Mouse (Mus musculus) embryonic fibroblast, embryonic 13.5 days (primary cell): Measurements from ENCODE around the gene Blvrb. TPM values are rescaled to one million over a fixed set of nuclear protein-coding genes. Genes with fewer than 3 reads are reported as not detected.

ENCODE experiments used
- H3K27ac ChIP-seq: 2 replicates; pipeline ENCODE4 v1.5.1; 2012; ENCODE audit warnings: low read length, control low read depth, inconsistent platforms; ENCODE audit not compliant: insufficient read depth
- H3K4me1 ChIP-seq: 2 replicates; pipeline ENCODE4 v1.6.1; 2011; ENCODE audit warnings: low read length; ENCODE audit not compliant: control insufficient read depth, insufficient read depth
- H3K4me3 ChIP-seq: 2 replicates; pipeline ENCODE4 v1.5.1; 2011; ENCODE audit warnings: mild to moderate bottlenecking, control low read depth, low read length; ENCODE audit not compliant: insufficient read depth
- CTCF ChIP-seq: IDR thresholded peaks from 2 replicates; pipeline ENCODE4 v1.5.1; 2011; ENCODE audit warnings: mild to moderate bottlenecking, control low read depth, low read length, moderate library complexity, borderline replicate concordance; ENCODE audit not compliant: insufficient read depth
- POLR2A ChIP-seq: IDR thresholded peaks from 2 replicates; pipeline ENCODE4 v1.6.1; 2011; ENCODE audit warnings: low read depth, mild to moderate bottlenecking, control low read depth, low read length, moderate library complexity
- polyA plus RNA-seq: library from polyadenylated mRNA; stranded (reverse); fragments of >200 nt; gene quantifications from 2 replicates; pipeline ENCODE4 v1.2.4, GENCODE M21; 2011; ENCODE audit warnings: low read depth; ENCODE audit not compliant: missing spikeins, insufficient read length

Blvrb gene
- polyA plus RNA-seq, 1 experiment = 16.6 TPM

GRCm38 (mm10) chr7:27479750-27480149 lies 32.0 kb downstream of the Blvrb start:
- no peak overlapping the region for H3K27ac ChIP-seq
- H3K4me3 ChIP-seq = no peak overlapping the region
- peaks cover 5% of the 10 kb centered on the region for H3K4me1 ChIP-seq
- TF ChIP-seq CTCF (no peak), POLR2A (no peak)

GRCm38 (mm10) chr7:27480506-27480905 lies 32.7 kb downstream of the Blvrb start:
- TF ChIP-seq POLR2A (no peak), CTCF (no peak)
- peak overlapping the region; percentile 84 for H3K27ac ChIP-seq
- H3K4me3 ChIP-seq = no peak overlapping the region
- peaks cover 5% of the 10 kb centered on the region for H3K4me1 ChIP-seq

GRCm38 (mm10) chr7:27480927-27481626 lies 33.3 kb downstream of the Blvrb start:
- no peak for TF ChIP-seq POLR2A
- TF ChIP-seq CTCF = no peak
- peaks cover 5% of the 10 kb centered on the region for H3K4me1 ChIP-seq
- H3K4me3 ChIP-seq = no peak overlapping the region
- H3K27ac ChIP-seq = peak overlapping the region; percentile 84

- H3K4me1 ChIP-seq = peaks cover 5% of the 10 kb centered on the region
- peak; percentile 68 for TF ChIP-seq POLR2A
- TF ChIP-seq CTCF = no peak
- H3K4me3 ChIP-seq = peak overlapping the region; percentile 17; the same call in 1 of the 2 replicates
- peak overlapping the region; percentile 97 for H3K27ac ChIP-seq
These were observed 33.8 kb downstream of the Blvrb start for GRCm38 (mm10) chr7:27481627-27481969.

GRCm38 (mm10) chr7:27483860-27484259 lies 36.1 kb downstream of the Blvrb start:
- Histone ChIP-seq H3K4me3 (no peak overlapping the region), H3K4me1 (peaks cover 6% of the 10 kb centered on the region), H3K27ac (no peak overlapping the region)
- no peak for TF ChIP-seq CTCF
- no peak for TF ChIP-seq POLR2A

- Histone ChIP-seq H3K4me1 (peaks cover 15% of the 10 kb centered on the region), H3K27ac (peak overlapping the region; percentile 78), H3K4me3 (peak overlapping the region; percentile 42)
- TF ChIP-seq CTCF (no peak), POLR2A (no peak; the same call in 1 of the 2 replicates)
These were observed 38.5 kb downstream of the Blvrb start for GRCm38 (mm10) chr7:27486102-27486769.

GRCm38 (mm10) chr7:27486770-27487697 lies 39.3 kb downstream of the Blvrb start, which contains the start of gene Sertad1:
Sertad1 (plus strand) TSS chr7:27486910.
- Histone ChIP-seq H3K27ac (peak within 1 kb of the TSS; percentile 100), H3K4me1 (peaks cover 16% of the 10 kb centered on the region), H3K4me3 (peak within 1 kb of the TSS; percentile 94)
- TF ChIP-seq POLR2A (peak; percentile 100), CTCF (no peak)

GRCm38 (mm10) chr7:27487740-27488268 lies 40.0 kb downstream of the Blvrb start:
- Histone ChIP-seq H3K27ac (peak overlapping the region; percentile 100), H3K4me1 (peaks cover 16% of the 10 kb centered on the region), H3K4me3 (peak overlapping the region; percentile 94)
- TF ChIP-seq CTCF (no peak), POLR2A (peak; percentile 67; the same call in 1 of the 2 replicates)

GRCm38 (mm10) chr7:27489270-27489869 lies 41.6 kb downstream of the Blvrb start:
- H3K27ac ChIP-seq = peak overlapping the region; percentile 100
- peak overlapping the region; percentile 94; the same call in 1 of the 2 replicates for H3K4me3 ChIP-seq
- no peak for TF ChIP-seq CTCF
- no peak for TF ChIP-seq POLR2A
- peaks cover 16% of the 10 kb centered on the region for H3K4me1 ChIP-seq
